14 mouse cellular contexts compared by ENCODE assay signal in the genomic region with DNA sequence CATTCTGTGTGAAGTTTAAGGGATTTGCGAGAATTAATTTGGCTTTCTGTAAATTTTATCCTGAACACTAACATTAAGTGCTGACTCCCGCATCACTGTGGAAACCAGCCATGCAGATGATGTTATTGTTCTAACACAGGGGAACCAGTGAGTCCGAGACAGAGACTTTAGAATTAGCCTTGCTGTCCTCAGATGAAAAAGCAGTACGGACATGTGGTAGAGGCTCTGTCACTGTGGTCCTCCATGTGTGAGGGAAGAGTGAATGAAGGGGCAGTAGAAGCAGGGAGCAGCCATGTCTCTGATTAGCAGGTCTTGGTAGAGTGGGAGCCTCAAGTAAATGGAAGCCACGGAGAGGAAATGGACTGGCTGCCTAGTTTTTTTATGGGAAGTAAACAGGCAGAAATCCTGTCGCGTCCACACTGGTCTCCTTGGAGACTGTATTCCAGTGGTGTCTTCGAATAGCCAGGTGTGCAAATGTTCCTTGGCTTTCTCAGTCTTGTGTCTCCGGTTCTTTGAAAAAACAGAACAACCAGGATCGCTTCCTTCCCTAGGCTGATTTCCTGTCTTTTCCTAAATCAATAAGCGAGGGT.
A peak's percentile ranks its signal among the peaks of the same experiment; 100 is the strongest.
DNase-seq lines count a peak whose midpoint lies in the region; ATAC-seq and TF ChIP-seq lines count a peak whose summit lies in the region.
"Had no signal": no experiment of that assay in that cellular context is flagged by ENCODE, and none has a peak within 500 bp of the region (broad histone marks: within the 10 kb centered on the region; RNA-seq: fewer than 3 reads in every experiment).

No protein-coding gene starts in this region.

- H3K27me3 ChIP-seq in heart, postnatal 0 days (ENCODE audit: control insufficient read depth, insufficient read depth, low read length) = no peaks in the 10 kb centered on the region
- no peaks in the 10 kb centered on the region for H3K27me3 ChIP-seq in neural tube, embryonic 11.5 days (ENCODE audit: control insufficient read depth, insufficient read depth, low read length)
- H3K27me3 ChIP-seq in limb, embryonic 15.5 days = no peaks in the 10 kb centered on the region
- H3K27me3 ChIP-seq: heart, embryonic 15.5 days had no signal

- no peaks in the 10 kb centered on the region for H3K9me3 ChIP-seq in heart, postnatal 0 days (replicated peaks; ENCODE audit: control insufficient read depth, low read length)
- no peaks in the 10 kb centered on the region for H3K9me3 ChIP-seq in neural tube, embryonic 11.5 days (ENCODE audit: control insufficient read depth, low read length)
- no peaks in the 10 kb centered on the region for H3K9me3 ChIP-seq in limb, embryonic 15.5 days
- H3K9me3 ChIP-seq: forebrain, embryonic 10.5 days; heart, embryonic 15.5 days had no signal

- TF ChIP-seq EP300 in heart, postnatal 0 days (IDR thresholded peaks at IDR 0.05; ENCODE audit: low read depth) = no peak

- ATAC-seq in heart, postnatal 0 days (ENCODE audit: insufficient read depth, low read depth) = no peak
- ATAC-seq in neural tube, embryonic 11.5 days (ENCODE audit: insufficient read depth, low FRiP score, low TSS enrichment) = no peak
- ATAC-seq in limb, embryonic 15.5 days (ENCODE audit: insufficient number of reproducible peaks, low FRiP score, low TSS enrichment, low read depth) = no peak
- ATAC-seq: CD4-positive, CD25-positive, alpha-beta regulatory T cell, adult 4 months had no signal

- intact Hi-C loops in heart, postnatal 36 days (cut with DNase I) = loop anchor here (2.0 kb wide), 1 partner anchor 17 kb away; no protein-coding TSS in a partner anchor

- H3K4me1 ChIP-seq in heart, postnatal 0 days (ENCODE audit: control insufficient read depth, insufficient read depth) = peaks cover 3% of the 10 kb centered on the region; the same call in 1 of the 2 replicates
- H3K4me1 ChIP-seq in neural tube, embryonic 11.5 days (ENCODE audit: control insufficient read depth, insufficient read depth, low read length) = peaks cover 14% of the 10 kb centered on the region
- H3K4me1 ChIP-seq in limb, embryonic 15.5 days = peaks cover 12% of the 10 kb centered on the region

- no peak overlapping the region for H3K4me2 ChIP-seq in heart, postnatal 0 days (ENCODE audit: low read depth, low read length)
- H3K4me2 ChIP-seq in neural tube, embryonic 11.5 days (ENCODE audit: low read depth) = no peak overlapping the region
- H3K4me2 ChIP-seq in limb, embryonic 15.5 days = no peak overlapping the region
- H3K4me2 ChIP-seq: heart, embryonic 15.5 days had no signal

- H3K36me3 ChIP-seq in heart, postnatal 0 days (replicated peaks; ENCODE audit: control insufficient read depth, insufficient read depth, low read length) = no peaks in the 10 kb centered on the region
- H3K36me3 ChIP-seq in neural tube, embryonic 11.5 days (ENCODE audit: control insufficient read depth, insufficient read depth, low read length) = no peaks in the 10 kb centered on the region
- H3K36me3 ChIP-seq in limb, embryonic 15.5 days = no peaks in the 10 kb centered on the region
- H3K36me3 ChIP-seq: forebrain, embryonic 10.5 days; heart, embryonic 15.5 days had no signal

- no peak for TF ChIP-seq CTCF in heart, postnatal 0 days (IDR thresholded peaks at IDR 0.05; ENCODE audit: low read depth)
- no peak for TF ChIP-seq CTCF in layer of hippocampus, adult 2 months (conservative IDR thresholded peaks at IDR 0.05)

- H3K4me3 ChIP-seq in heart, postnatal 0 days (ENCODE audit: low read depth, low read length) = no peak overlapping the region
- H3K4me3 ChIP-seq in neural tube, embryonic 11.5 days (ENCODE audit: low read depth, low read length) = no peak overlapping the region
- H3K4me3 ChIP-seq in limb, embryonic 15.5 days = no peak overlapping the region
- H3K4me3 ChIP-seq in layer of hippocampus, adult 2 months = no peak overlapping the region
- H3K4me3 ChIP-seq: forebrain, embryonic 10.5 days; heart, embryonic 15.5 days had no signal

- WGBS in heart, postnatal 0 days = 56% methylated on average over 11 of the region's 11 CpGs
- 54% methylated on average over 11 of the region's 11 CpGs for WGBS in neural tube, embryonic 11.5 days
- 52% methylated on average over 11 of the region's 11 CpGs for WGBS in limb, embryonic 15.5 days

- H3K27ac ChIP-seq in heart, postnatal 0 days (ENCODE audit: low read depth) = peak overlapping the region; percentile 60
- H3K27ac ChIP-seq in neural tube, embryonic 11.5 days (ENCODE audit: low read depth, low read length) = no peak overlapping the region
- peak overlapping the region; percentile 67 for H3K27ac ChIP-seq in limb, embryonic 15.5 days
- H3K27ac ChIP-seq in layer of hippocampus, adult 2 months = no peak overlapping the region
- H3K27ac ChIP-seq: forebrain, embryonic 10.5 days; heart, embryonic 15.5 days had no signal

- no peak overlapping the region for H3K9ac ChIP-seq in heart, postnatal 0 days (replicated peaks; ENCODE audit: low read depth, low read length)
- H3K9ac ChIP-seq in neural tube, embryonic 11.5 days (ENCODE audit: low read length) = no peak overlapping the region
- no peak overlapping the region for H3K9ac ChIP-seq in limb, embryonic 15.5 days
- H3K9ac ChIP-seq: heart, embryonic 15.5 days had no signal

- DNase-seq in heart, postnatal 0 days (ENCODE audit: low spot score) = no peak
- no peak for DNase-seq in heart, postnatal 36 days
- DNase-seq in neural tube, embryonic 11.5 days (ENCODE audit: low spot score) = peak; percentile 20
- no peak for DNase-seq in neural tube, embryonic 10.5 days (ENCODE audit: extremely low spot score, low spot score)
- DNase-seq in urinary bladder, postnatal 36 days (ENCODE audit: low spot score in 2 of 2) = no peak
- DNase-seq in layer of hippocampus, adult 2 months (ENCODE audit: low spot score in 2 of 2) = no peak
- DNase-seq: cerebellum, adult 2 months; kidney, postnatal 36 days; right cerebral cortex, postnatal 25 days; thymus, postnatal 14 days had no signal

Comparison
In these comparisons a context has a peak if more than half of its experiments do, and no peak if none do; other contexts are left out.
1. H3K27ac ChIP-seq: peak in heart, postnatal 0 days (single experiment) and limb, embryonic 15.5 days (single experiment); none in neural tube, embryonic 11.5 days (single experiment) and layer of hippocampus, adult 2 months (single experiment).